Mouse (Mus musculus) neural tube, embryonic 10.5 days (tissue): Measurements from ENCODE around the gene Sun5.

Experiments used
- DNase-seq: peaks from one replicate; pipeline ENCODE4 v3.0.0-alpha.2; 2017; ENCODE audit warnings: low spot score; ENCODE audit errors: extremely low spot score

Gene Sun5

GRCm38 (mm10) chr2:153809921-153810320 lies 61.0 kb downstream of the Sun5 start:
- no peak for DNase-seq

GRCm38 (mm10) chr2:153808841-153809240 lies 62.0 kb downstream of the Sun5 start:
- DNase-seq, result no peak

- DNase-seq, result no peak
Observed at GRCm38 (mm10) chr2:153808146-153808545, 62.7 kb downstream of the Sun5 start.

- peak; percentile 63 for DNase-seq
Observed at GRCm38 (mm10) chr2:153807464-153807863, 63.4 kb downstream of the Sun5 start.
